Mouse (Mus musculus) intestine, embryonic 16.5 days (tissue): ENCODE measurements around the gene Gm11562. TPM values are rescaled to one million over a fixed set of nuclear protein-coding genes. Genes with fewer than 3 reads are reported as not detected.
"Not testable (repeated sequence)": the region's sequence is repeated elsewhere in the genome, so short reads cannot be mapped to it uniquely, and the experiment has no call there.

Experiments used
- ATAC-seq: fragments of 200-750 bp; cut with Nextera tagmentation; 2 replicates; pipeline ENCODE4 v1.8.0; 2017; ENCODE audit warnings: moderate TSS enrichment, moderate library complexity
- H3K27ac ChIP-seq: fragments of 300-500 bp; sonication (generic); 2 replicates; pipeline ENCODE4 v1.5.1; 2014; ENCODE audit warnings: mild to moderate bottlenecking, low read length
- H3K27me3 ChIP-seq: fragments of 300-500 bp; sonication (generic); replicated peaks from 2 replicates; pipeline ENCODE4 v1.6.1; 2014; ENCODE audit warnings: low read length, control low read depth, mixed read lengths; ENCODE audit not compliant: control insufficient read depth, insufficient read depth
- H3K36me3 ChIP-seq: fragments of 300-500 bp; sonication (generic); 2 replicates; pipeline ENCODE4 v1.6.1; 2014; ENCODE audit warnings: low read length, control low read depth; ENCODE audit not compliant: control insufficient read depth, insufficient read depth
- H3K4me1 ChIP-seq: fragments of 300-500 bp; sonication (generic); 2 replicates; pipeline ENCODE4 v1.6.1; 2014; ENCODE audit warnings: low read length, control low read depth, mixed read lengths; ENCODE audit not compliant: control insufficient read depth, insufficient read depth
- H3K4me2 ChIP-seq: fragments of 300-500 bp; sonication (generic); 2 replicates; pipeline ENCODE4 v1.6.1; 2014; ENCODE audit warnings: low read depth, low read length, control low read depth
- H3K4me3 ChIP-seq: fragments of 300-500 bp; sonication (generic); 2 replicates; pipeline ENCODE4 v1.5.1; 2014; ENCODE audit warnings: mild to moderate bottlenecking, low read length
- H3K9ac ChIP-seq: fragments of 300-500 bp; sonication (generic); 2 replicates; pipeline ENCODE4 v1.6.1; 2014; ENCODE audit warnings: low read depth, low read length
- H3K9me3 ChIP-seq: fragments of 300-500 bp; sonication (generic); 2 replicates; pipeline ENCODE4 v1.6.1; 2016; ENCODE audit warnings: low read length, control low read depth; ENCODE audit not compliant: control insufficient read depth
- WGBS: fragments of 180-500 bp; shearing (Covaris S2); extraction: QIAGEN DNeasy Blood & Tissue Kit; methylation state at CpG from one replicate; pipeline ENCODE4 v1.1.7; 2014; 5-methylcytosine and 5-hydroxymethylcytosine counted together
- polyA plus RNA-seq: library from polyadenylated mRNA; unstranded; fragments of >200 nt; fragmentation: Nextera tagmentation; extraction: Ambion mirVana; gene quantifications from 2 replicates; pipeline ENCODE4 v1.2.1, GENCODE M21; 2015

Gene Gm11562
- polyA plus RNA-seq = not detected in 2 replicates

- Histone ChIP-seq H3K9ac (no peak within 1 kb of the TSS), H3K9me3 (no peaks in the 10 kb centered on the region), H3K36me3 (no peaks in the 10 kb centered on the region), H3K4me1 (no peaks in the 10 kb centered on the region), H3K4me3 (no peak within 1 kb of the TSS), H3K27me3 (no peaks in the 10 kb centered on the region), H3K4me2 (no peak within 1 kb of the TSS), H3K27ac (no peak within 1 kb of the TSS)
- ATAC-seq = no peak
- WGBS = 76% methylated on average over 2 of the region's 2 CpGs
These were observed at the start of gene Gm11562 for GRCm38 (mm10) chr11:99620335-99620734. Gene Gm11562, minus strand, starts transcription at chr11:99620435.

GRCm38 (mm10) chr11:99665860-99666259 lies 45.6 kb upstream of the Gm11562 start, which contains the start of gene Krtap4-6:
Gene Krtap4-6, minus strand, starts transcription at chr11:99665960.
- ATAC-seq = no peak
- no peak within 1 kb of the TSS for H3K27ac ChIP-seq
- no peak within 1 kb of the TSS for H3K4me2 ChIP-seq
- H3K9me3 ChIP-seq = no peaks in the 10 kb centered on the region
- no peaks in the 10 kb centered on the region for H3K36me3 ChIP-seq
- no peaks in the 10 kb centered on the region for H3K4me1 ChIP-seq
- H3K9ac ChIP-seq = no peak within 1 kb of the TSS
- H3K4me3 ChIP-seq = no peak within 1 kb of the TSS
- no peaks in the 10 kb centered on the region for H3K27me3 ChIP-seq

GRCm38 (mm10) chr11:99662802-99663201 lies 42.6 kb upstream of the Gm11562 start:
- Histone ChIP-seq H3K27ac (no peak overlapping the region), H3K4me2 (no peak overlapping the region), H3K9ac (no peak overlapping the region), H3K9me3 (no peaks in the 10 kb centered on the region), H3K27me3 (no peaks in the 10 kb centered on the region), H3K4me1 (no peaks in the 10 kb centered on the region), H3K36me3 (no peaks in the 10 kb centered on the region), H3K4me3 (no peak overlapping the region)
- ATAC-seq = no peak
- WGBS = 83% methylated on average over 10 of the region's 10 CpGs

GRCm38 (mm10) chr11:99659256-99659655 lies 39.0 kb upstream of the Gm11562 start:
- no peak overlapping the region for H3K4me3 ChIP-seq
- H3K27ac ChIP-seq = no peak overlapping the region
- no peaks in the 10 kb centered on the region for H3K4me1 ChIP-seq
- no peak overlapping the region for H3K4me2 ChIP-seq
- ATAC-seq = no peak
- H3K9me3 ChIP-seq = no peaks in the 10 kb centered on the region
- H3K9ac ChIP-seq = no peak overlapping the region
- no peaks in the 10 kb centered on the region for H3K27me3 ChIP-seq
- WGBS = 84% methylated on average over 4 of the region's 4 CpGs
- H3K36me3 ChIP-seq = no peaks in the 10 kb centered on the region

- 72% methylated on average over 10 of the region's 10 CpGs for WGBS
- H3K4me1 ChIP-seq, H3K4me2 ChIP-seq: not testable (repeated sequence)
These were observed 38.3 kb upstream of the Gm11562 start, which contains the start of gene Gm11563 for GRCm38 (mm10) chr11:99658467-99659010. Gene Gm11563, minus strand, starts transcription at chr11:99658960.

GRCm38 (mm10) chr11:99657051-99657450 lies 36.8 kb upstream of the Gm11562 start:
- ATAC-seq = no peak
- H3K27me3 ChIP-seq = no peaks in the 10 kb centered on the region
- H3K27ac ChIP-seq = no peak overlapping the region
- no peaks in the 10 kb centered on the region for H3K36me3 ChIP-seq
- 52% methylated on average over 5 of the region's 5 CpGs for WGBS
- H3K4me1 ChIP-seq = no peaks in the 10 kb centered on the region
- no peaks in the 10 kb centered on the region for H3K9me3 ChIP-seq
- no peak overlapping the region for H3K4me2 ChIP-seq
- H3K9ac ChIP-seq = no peak overlapping the region
- H3K4me3 ChIP-seq = no peak overlapping the region

More at GRCm38 (mm10) chr11:99658467-99659010, 38.3 kb upstream of the Gm11562 start, which contains the start of gene Gm11563:
- not testable (repeated sequence) for H3K27me3 ChIP-seq, H3K9ac ChIP-seq, H3K27ac ChIP-seq, ATAC-seq, H3K9me3 ChIP-seq, H3K36me3 ChIP-seq, H3K4me3 ChIP-seq

- Histone ChIP-seq H3K36me3 (no peaks in the 10 kb centered on the region), H3K9ac (no peak within 1 kb of the TSS), H3K27me3 (no peaks in the 10 kb centered on the region), H3K27ac (no peak within 1 kb of the TSS), H3K9me3 (no peaks in the 10 kb centered on the region), H3K4me2 (no peak within 1 kb of the TSS), H3K4me3 (no peak within 1 kb of the TSS), H3K4me1 (no peaks in the 10 kb centered on the region)
- ATAC-seq = no peak
- 79% methylated on average over 2 of the region's 2 CpGs for WGBS
These were observed 29.9 kb upstream of the Gm11562 start, which contains the start of gene Gm11555 for GRCm38 (mm10) chr11:99650136-99650535. Gene Gm11555, minus strand, starts transcription at chr11:99650236.

GRCm38 (mm10) chr11:99646444-99646843 lies 26.2 kb upstream of the Gm11562 start:
- H3K27ac ChIP-seq = no peak overlapping the region
- 88% methylated on average over 15 of the region's 15 CpGs for WGBS
- H3K4me1 ChIP-seq = no peaks in the 10 kb centered on the region
- no peak overlapping the region for H3K4me2 ChIP-seq
- H3K4me3 ChIP-seq = no peak overlapping the region
- no peaks in the 10 kb centered on the region for H3K9me3 ChIP-seq
- H3K36me3 ChIP-seq = no peaks in the 10 kb centered on the region
- ATAC-seq = no peak
- H3K27me3 ChIP-seq = no peaks in the 10 kb centered on the region
- no peak overlapping the region for H3K9ac ChIP-seq

GRCm38 (mm10) chr11:99644351-99644750 lies 24.1 kb upstream of the Gm11562 start:
- no peaks in the 10 kb centered on the region for H3K27me3 ChIP-seq
- no peak overlapping the region for H3K27ac ChIP-seq
- WGBS = 76% methylated on average over 3 of the region's 3 CpGs
- no peaks in the 10 kb centered on the region for H3K9me3 ChIP-seq
- H3K4me3 ChIP-seq = no peak overlapping the region
- no peaks in the 10 kb centered on the region for H3K4me1 ChIP-seq
- H3K36me3 ChIP-seq = no peaks in the 10 kb centered on the region
- H3K4me2 ChIP-seq = no peak overlapping the region
- no peak for ATAC-seq
- no peak overlapping the region for H3K9ac ChIP-seq

- not testable (repeated sequence) for ATAC-seq, H3K27ac ChIP-seq, H3K4me1 ChIP-seq, H3K9me3 ChIP-seq, H3K27me3 ChIP-seq, H3K4me2 ChIP-seq, H3K9ac ChIP-seq, H3K36me3 ChIP-seq, H3K4me3 ChIP-seq
- WGBS = 83% methylated on average over 9 of the region's 9 CpGs
These were observed 23.5 kb upstream of the Gm11562 start, which contains the start of gene Krtap4-7 for GRCm38 (mm10) chr11:99643635-99644139. Gene Krtap4-7, minus strand, starts transcription at chr11:99644089.
